Mouse (Mus musculus): ENCODE measurements around the gene Aldh3b2. TPM values are rescaled to one million over a fixed set of nuclear protein-coding genes. Genes with fewer than 3 reads are reported as not detected.
"Not testable (repeated sequence)": the region's sequence is repeated elsewhere in the genome, so short reads cannot be mapped to it uniquely, and the experiment has no call there.

Gene Aldh3b2
- total RNA-seq, 2 experiments from 2014 or later: 8.9 to 11.2 TPM

DNA sequence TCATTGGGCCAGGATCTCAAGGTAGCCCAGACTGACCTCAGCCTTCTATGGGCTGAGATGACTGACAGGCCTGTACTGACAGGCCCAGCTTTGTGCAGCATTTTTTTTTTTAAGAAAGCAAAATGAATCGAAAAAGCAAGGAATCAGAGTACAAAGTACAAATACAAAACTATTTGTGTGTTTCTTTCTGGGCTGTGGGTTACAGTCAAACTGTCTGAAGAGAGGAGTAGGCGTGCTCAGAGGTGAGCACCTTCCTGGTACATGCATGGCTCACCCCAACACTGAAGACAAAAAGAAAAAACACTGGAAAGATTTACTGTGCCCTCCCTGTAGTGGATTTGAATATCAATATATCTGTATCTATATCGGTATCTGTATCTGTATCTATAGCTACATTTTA is 24.3 kb upstream of the Aldh3b2 start:
- no peak for DNase-seq

DNA sequence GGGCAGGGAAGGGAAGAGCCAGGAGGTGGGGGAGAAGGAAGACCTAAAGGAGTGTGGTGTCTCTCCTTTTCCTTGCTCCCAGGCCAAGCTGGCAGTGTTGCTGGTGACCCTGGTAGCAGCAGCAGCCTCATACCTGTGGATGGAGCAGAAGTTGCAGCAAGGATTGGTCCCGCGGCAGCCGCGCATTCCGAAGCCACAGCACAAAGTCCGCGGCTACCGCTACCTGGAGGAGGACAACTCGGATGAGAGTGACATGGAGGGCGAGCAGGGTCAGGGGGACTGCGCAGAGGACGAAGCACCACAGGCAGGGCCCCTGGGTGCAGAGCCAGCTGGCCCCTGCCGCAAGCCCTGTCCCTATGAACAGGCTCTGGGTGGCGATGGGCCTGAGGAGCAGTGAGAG is 23.6 kb upstream of the Aldh3b2 start:
- no peak for DNase-seq

- DNase-seq: no peak
Measured at GRCm38 (mm10) chr19:3950331-3950730, 21.8 kb upstream of the Aldh3b2 start.

GRCm38 (mm10) chr19:3951461-3951860 is 20.7 kb upstream of the Aldh3b2 start:
- no peak for DNase-seq

- no peak for DNase-seq
Measured at GRCm38 (mm10) chr19:3952099-3952498, 20.0 kb upstream of the Aldh3b2 start.

GRCm38 (mm10) chr19:3955033-3955432 is 17.1 kb upstream of the Aldh3b2 start:
- DNase-seq: no peak

DNA sequence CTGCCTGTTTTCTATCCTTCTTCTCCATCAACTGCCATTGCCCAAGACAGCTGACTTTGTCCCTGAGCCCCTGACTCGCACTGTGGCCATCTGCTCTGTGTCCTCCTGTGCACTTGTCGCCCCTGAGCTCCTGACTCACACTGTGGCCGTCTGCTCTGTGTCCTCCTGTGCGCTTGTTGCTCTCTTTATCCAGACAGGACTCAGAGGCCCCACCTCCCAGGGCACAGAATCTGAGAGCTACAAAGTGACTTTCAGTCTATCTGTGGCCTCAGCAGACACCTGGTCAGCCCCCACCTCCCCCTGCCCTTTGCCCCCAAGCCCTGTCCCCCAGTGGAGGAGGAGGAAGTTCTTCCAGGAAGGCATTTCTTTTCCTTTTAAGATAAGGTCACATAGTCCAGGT is 16.3 kb upstream of the Aldh3b2 start:
- no peak for DNase-seq

GRCm38 (mm10) chr19:3957296-3958036 is 14.7 kb upstream of the Aldh3b2 start:
- DNase-seq: not testable (repeated sequence)

GRCm38 (mm10) chr19:3958470-3958869 is 13.7 kb upstream of the Aldh3b2 start, which contains the start of gene Aldh3b3:
Gene Aldh3b3 (plus strand): TSS chr19:3958645.
- DNase-seq: no peak

DNA sequence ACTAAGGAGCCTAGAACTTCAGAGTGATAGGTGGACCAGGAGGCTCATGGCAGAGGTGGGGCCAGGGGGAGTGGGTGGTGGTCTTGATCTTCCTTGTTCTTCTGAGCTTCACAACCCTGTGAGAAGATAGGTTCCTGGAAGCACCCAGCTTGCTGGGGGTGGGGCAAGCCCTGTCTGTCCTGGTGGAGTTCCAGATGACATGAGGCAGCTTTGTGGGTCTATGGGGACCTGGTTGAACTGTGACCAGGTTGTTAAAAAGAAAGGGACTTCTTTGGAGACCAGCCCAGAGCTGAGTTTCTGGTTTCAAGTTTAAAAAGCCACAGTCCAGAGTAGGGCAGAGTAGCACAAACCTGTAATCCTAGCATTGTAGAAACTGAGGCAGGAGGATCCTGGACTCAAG is 13.1 kb upstream of the Aldh3b2 start:
- peak; percentile 57 for DNase-seq

DNA sequence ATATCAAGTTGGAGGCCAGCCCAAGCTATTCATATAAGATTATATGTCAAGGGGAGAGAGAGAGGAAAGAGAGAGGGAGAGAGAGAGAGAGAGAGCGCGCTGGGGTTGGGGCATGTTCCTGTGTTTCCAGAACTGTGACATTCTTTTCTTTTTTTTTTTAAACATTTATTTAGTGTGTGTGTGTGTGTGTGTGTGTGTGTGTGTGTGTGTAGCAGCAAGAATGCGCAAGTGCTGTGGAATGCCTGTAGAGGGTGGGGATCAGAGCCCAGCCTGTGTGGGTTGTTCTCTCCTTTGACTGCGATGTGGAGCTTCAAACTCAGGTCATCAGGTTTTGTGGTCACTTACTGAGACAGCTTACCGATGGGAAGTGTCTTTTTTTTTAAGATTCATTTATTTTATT is 11.9 kb upstream of the Aldh3b2 start:
- no peak for DNase-seq

DNA sequence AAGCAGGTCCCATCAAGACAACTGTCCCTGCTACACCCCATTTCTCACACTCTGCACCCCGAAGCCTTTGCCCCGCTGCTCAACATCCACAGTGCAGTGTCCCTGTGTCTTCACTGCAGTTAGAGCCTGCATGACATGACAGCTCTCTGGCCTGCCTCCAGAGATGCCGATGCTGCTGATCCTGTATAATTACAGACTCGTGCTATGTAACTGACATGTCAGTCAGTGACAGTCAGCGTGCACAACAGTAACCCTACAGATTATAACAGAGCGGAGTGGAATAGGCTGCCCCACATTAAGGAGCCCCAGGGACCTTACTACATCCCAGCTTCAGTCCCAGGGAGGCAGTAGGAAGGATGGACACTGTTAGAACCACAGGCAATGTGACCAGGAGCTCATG is 10.3 kb upstream of the Aldh3b2 start:
- not testable (repeated sequence) for DNase-seq

GRCm38 (mm10) chr19:3962469-3962868 is 9.7 kb upstream of the Aldh3b2 start:
- DNase-seq: no peak

DNA sequence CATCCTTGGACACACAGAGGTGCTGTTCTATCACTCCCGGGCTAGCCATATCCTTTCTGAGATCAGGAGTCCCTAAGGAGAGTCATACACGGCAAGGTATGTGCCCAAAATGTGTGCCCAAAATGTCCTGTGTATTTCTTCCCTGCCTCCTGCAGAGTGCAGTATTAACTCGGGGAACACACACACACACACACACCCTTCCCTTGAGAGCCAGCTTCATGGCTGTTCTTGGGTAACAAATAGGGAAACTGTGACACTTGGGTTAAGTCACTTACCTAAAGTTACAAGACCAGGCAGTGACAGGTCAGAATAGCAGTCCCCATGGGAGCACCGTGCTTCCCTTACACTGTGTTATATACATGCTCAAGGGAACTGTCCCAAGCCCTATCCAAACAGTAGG is 8.1 kb upstream of the Aldh3b2 start:
- DNase-seq: no peak

- no peak for DNase-seq
Measured at GRCm38 (mm10) chr19:3966330-3967075, 5.6 kb upstream of the Aldh3b2 start.

DNA sequence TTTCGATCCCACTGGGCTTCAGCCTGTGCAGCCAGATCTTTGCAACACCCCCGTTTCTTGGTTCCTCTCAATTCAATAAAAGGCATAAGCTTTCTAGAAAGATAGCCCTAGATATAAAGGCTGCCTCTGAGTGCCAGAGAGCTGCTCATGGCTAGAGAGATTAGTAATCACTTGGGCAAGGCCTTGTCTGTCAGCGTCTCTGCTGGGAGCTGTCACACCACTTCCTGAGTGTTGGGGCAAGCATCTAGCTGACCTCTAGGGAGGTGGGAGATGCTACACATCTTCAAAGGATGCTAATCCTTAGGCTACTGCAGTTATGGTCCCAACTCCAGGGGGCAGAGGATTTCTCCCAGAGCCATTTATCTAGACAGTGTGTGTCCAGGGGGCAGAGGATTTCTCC is 4.9 kb upstream of the Aldh3b2 start:
- DNase-seq: no peak

GRCm38 (mm10) chr19:3974608-3975007 is 2.5 kb downstream of the Aldh3b2 start:
- DNase-seq: not testable (repeated sequence)

DNA sequence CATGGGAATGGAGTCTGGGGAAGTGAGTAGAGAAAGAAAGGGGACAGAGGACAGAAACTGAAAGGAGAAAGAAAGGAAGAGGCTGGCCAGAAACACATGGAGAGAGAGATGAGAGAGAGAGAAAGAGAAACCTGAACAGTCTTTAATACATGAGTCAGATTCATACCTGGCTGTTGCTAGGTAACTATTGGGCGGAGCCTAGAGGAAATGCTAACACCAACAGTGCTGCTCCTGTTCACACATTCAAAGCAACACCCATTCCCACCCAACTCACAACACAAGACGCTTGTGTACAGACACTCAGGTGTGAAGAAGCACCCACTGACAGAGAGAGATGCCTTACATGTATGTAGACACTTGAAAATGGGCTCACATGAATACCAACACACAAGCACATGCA is 3.7 kb downstream of the Aldh3b2 start:
- DNase-seq: no peak

DNA sequence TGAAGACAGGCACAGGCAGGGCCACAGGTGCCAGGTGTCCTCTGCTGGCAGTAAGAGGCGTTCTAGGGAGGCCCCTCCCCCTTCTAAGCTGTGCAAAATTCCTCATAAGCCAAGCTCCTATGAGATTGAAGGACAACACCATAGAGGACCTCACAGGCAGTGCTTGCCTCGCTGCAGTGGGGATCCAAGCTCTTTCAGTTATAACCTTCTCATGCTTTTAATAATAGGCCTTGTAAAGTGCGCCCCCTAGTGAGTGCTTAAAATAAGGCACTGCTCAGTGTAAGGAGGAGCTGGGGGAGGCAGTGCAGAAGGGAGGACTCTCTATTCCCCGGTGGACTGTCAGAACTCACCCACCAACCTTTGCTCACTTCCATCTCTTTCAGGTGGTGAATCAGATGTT is 8.2 kb downstream of the Aldh3b2 start:
- peak; percentile 88 for DNase-seq

DNA sequence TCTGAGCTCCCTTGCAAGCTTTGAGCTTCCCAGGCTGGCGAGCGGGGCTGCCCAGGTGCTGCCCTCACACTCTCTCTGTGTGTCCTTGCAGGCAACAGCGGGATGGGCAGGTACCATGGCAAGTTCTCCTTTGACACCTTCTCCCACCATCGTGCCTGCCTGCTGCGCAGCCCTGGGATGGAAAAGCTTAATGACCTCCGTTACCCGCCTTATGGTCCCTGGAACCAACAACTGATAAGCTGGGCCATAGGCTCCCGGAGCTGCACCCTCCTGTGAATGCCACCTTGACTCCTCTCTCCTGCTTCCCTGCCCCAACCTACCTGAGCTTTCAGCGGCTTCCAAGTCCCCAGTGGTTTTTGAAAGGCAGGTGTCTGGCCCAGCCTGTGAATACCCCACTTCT is 8.8 kb downstream of the Aldh3b2 start:
- DNase-seq: no peak

DNA sequence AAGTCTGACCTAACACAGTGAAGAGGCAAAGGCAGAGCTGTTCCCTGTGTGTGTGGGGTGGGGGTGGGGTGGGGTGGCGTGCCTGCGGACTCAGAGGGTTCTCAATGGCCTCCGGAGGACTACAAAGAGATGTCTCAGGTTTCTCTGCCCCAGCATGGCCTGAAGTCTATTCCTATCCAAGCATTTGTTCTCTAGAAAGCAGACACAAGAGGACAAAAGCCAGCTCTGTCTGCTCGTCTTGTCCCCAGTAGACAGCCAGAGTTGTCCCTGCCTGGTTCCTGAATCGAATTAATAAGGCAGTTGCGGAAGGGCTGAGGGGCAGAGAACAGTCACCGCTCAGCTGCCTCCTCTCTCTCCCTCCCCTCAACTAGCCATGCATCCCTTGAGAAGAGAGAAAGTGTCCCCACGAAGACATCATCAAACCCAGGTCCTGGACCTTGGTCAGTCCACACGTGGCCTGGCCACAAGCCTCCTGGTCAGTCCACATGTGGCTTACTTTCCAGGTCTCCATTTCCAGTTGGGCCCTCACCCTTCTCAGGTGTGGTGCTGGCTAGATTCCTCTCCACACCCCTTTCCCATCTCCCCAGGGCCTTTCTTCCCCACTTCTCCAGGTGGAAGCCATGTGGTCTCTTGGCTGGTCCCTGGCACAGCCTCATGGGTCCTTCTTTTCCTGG is 11.5 kb downstream of the Aldh3b2 start:
- DNase-seq: no peak

DNA sequence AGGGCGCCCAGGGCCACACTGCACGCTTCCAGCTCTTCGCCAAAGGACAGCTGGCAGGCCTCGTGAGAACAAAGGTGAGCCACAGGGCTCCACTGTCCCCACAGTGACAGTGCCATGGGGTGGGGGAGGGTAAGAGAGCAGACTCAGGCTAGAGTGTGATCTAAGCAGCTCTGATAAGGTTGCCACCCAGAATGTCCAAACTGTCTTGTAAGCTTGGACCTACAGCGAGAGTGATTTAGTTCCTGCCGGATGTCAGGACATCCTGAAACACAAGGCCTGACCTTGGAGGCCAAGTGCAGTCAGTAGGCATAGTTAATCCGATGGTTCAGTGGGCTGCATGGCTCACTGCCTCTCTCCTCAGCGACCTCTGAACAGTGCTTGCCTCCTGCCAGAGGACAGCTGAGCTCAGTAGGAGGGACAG is 13.1 kb downstream of the Aldh3b2 start:
- DNase-seq: peak; percentile 83

DNA sequence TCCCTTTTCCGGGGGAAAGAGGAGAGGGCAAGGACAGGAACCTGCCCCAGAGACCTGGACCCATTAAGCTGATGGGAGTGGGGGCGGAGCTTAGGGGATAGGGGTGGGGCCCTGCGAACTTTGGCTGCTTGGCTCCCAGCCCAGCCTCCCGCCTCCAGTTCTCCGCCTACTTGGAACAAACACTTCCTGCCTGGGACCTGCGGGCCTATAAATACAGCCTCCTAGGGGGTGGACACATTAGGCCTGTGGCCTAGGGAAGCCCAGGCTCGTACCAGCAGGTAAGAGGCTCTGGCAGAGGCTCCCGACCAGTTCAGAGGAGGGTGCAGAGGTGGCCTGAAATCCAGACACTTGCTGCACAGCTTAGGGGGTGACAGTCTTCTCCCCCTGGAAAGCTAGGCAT is 14.2 kb downstream of the Aldh3b2 start, which contains the start of gene Acy3:
Gene Acy3, plus strand, starts transcription at position 237 of the 400 bp plus-strand sequence.
- peak; percentile 93 for DNase-seq
